In genomic region chr9:20544070-20544821, GRCm38 (mm10) we compare ENCODE assay signal across 8 mouse cellular contexts. TPM values are rescaled to one million over a fixed set of nuclear protein-coding genes. Genes with fewer than 3 reads are reported as not detected.
DNase-seq lines count a peak whose midpoint lies in the region; ATAC-seq and TF ChIP-seq lines count a peak whose summit lies in the region.

No protein-coding gene starts in this region.

- peak overlapping the region; percentile 46 for H3K9ac ChIP-seq in hindbrain, embryonic 15.5 days

- peak overlapping the region; percentile 81 for H3K4me2 ChIP-seq in hindbrain, embryonic 15.5 days

- intact Hi-C loops in gastrocnemius, adult 2 months (cut with DNase I), result loop anchor here (2.0 kb wide), 1 partner anchor 37 kb away; the partner anchor contains the start of gene Zfp846

- H3K36me3 ChIP-seq in hindbrain, embryonic 15.5 days, result no peaks in the 10 kb centered on the region

- peak overlapping the region; percentile 81 for H3K4me3 ChIP-seq in gastrocnemius, adult 2 months
- peak overlapping the region; percentile 44 for H3K4me3 ChIP-seq in hindbrain, embryonic 15.5 days

- ATAC-seq in hindbrain, embryonic 15.5 days (ENCODE audit: low FRiP score, low read depth), result peak; percentile 96

- peak; percentile 95 for DNase-seq in R1 (ENCODE audit: low read depth, low spot score)
- DNase-seq in cerebellum, postnatal 36 days, result peak; percentile 77 to 82
- DNase-seq in gastrocnemius, adult 2 months, result peak; percentile 92
- peak; percentile 60 to 66 for DNase-seq in layer of hippocampus, postnatal 25 days (ENCODE audit: extremely low spot score in 1 of 2, low spot score in 1 of 2)
- DNase-seq in lung, postnatal 10 days, result peak; percentile 91
- DNase-seq in ovary, postnatal 14 days (ENCODE audit: low spot score), result peak; percentile 76
- peak; percentile 88 for DNase-seq in thymus, postnatal 0 days (ENCODE audit: low spot score)

- peak overlapping the region; percentile 87 for H3K27ac ChIP-seq in gastrocnemius, adult 2 months
- H3K27ac ChIP-seq in hindbrain, embryonic 15.5 days (replicated peaks), result peak overlapping the region; percentile 88

- 2% methylated on average over 43 of the region's 43 CpGs for WGBS in hindbrain, embryonic 15.5 days

- TF ChIP-seq CTCF in gastrocnemius, adult 2 months (IDR thresholded peaks at IDR 0.05), result peak; percentile 25

- H3K9me3 ChIP-seq in hindbrain, embryonic 15.5 days, result no peaks in the 10 kb centered on the region

- 0 out of 2 replicates have a peak, but pooled peaks cover 3% of the 10 kb centered on the region for H3K27me3 ChIP-seq in hindbrain, embryonic 15.5 days

- peaks cover 14% of the 10 kb centered on the region; the same call in 1 of the 2 replicates for H3K4me1 ChIP-seq in hindbrain, embryonic 15.5 days (replicated peaks)

RNA-seq across cellular contexts. Expression of gene Zfp266, which starts 23.0 kb away (rescaled TPM):
- 10 to 100 TPM; 16.6 to 18.4 TPM for total RNA-seq in gastrocnemius, adult 2 months (2021)
- polyA plus RNA-seq in hindbrain, embryonic 15.5 days (2015; fragmentation: Nextera tagmentation; extraction: Ambion mirVana), result 93.9 and 99.2 TPM in 2 replicates
- total RNA-seq in layer of hippocampus, postnatal 25 days (2021), result 10 to 100 TPM; 40.7 to 48.8 TPM
- polyA plus RNA-seq in thymus, postnatal 0 days (2015; fragmentation: Nextera tagmentation; extraction: Ambion mirVana), result 52.5 and 69.8 TPM in 2 replicates

RNA-seq across cellular contexts. Expression of gene Zfp846, which starts 36.8 kb away (rescaled TPM):
- 1 to 10 TPM; 2.6 to 3.8 TPM for total RNA-seq in gastrocnemius, adult 2 months (2021)
- 45.0 and 45.3 TPM in 2 replicates for polyA plus RNA-seq in hindbrain, embryonic 15.5 days (2015; fragmentation: Nextera tagmentation; extraction: Ambion mirVana)
- total RNA-seq in layer of hippocampus, postnatal 25 days (2021), result 10 to 100 TPM; 20.4 to 22.1 TPM
- polyA plus RNA-seq in thymus, postnatal 0 days (2015; fragmentation: Nextera tagmentation; extraction: Ambion mirVana), result 16.4 and 22.9 TPM in 2 replicates

RNA-seq across cellular contexts. Expression of gene Zfp426, which starts 51.7 kb away (rescaled TPM):
- 10 to 100 TPM in 1 of 2 experiments, 1 to 10 TPM in 1; 8.5 to 10.2 TPM for total RNA-seq in gastrocnemius, adult 2 months (2021)
- polyA plus RNA-seq in hindbrain, embryonic 15.5 days (2015; fragmentation: Nextera tagmentation; extraction: Ambion mirVana), result 29.0 and 31.3 TPM in 2 replicates
- total RNA-seq in layer of hippocampus, postnatal 25 days (2021), result 10 to 100 TPM; 25.5 to 32.8 TPM
- 14.7 and 18.1 TPM in 2 replicates for polyA plus RNA-seq in thymus, postnatal 0 days (2015; fragmentation: Nextera tagmentation; extraction: Ambion mirVana)

Comparison
In these comparisons a context has a peak if more than half of its experiments do, and no peak if none do; other contexts are left out.
1. Peak in every context shown above with its lines: DNase-seq, ATAC-seq, H3K4me3 ChIP-seq and H3K27ac ChIP-seq.
2. RNA of gene Zfp846, which starts 36.8 kb away (total RNA-seq): 20.4 to 22.1 TPM in layer of hippocampus, postnatal 25 days; 2.6 to 3.8 TPM in gastrocnemius, adult 2 months; every median in the first group is over 4 times any median in the second.